Mouse (Mus musculus) frontal cortex, adult 2 months (tissue): ENCODE data around the gene S1pr2. TPM values are rescaled to one million over a fixed set of nuclear protein-coding genes. Genes with fewer than 3 reads are reported as not detected.
A peak's percentile ranks its signal among the peaks of the same experiment; 100 is the strongest.
"Not testable (repeated sequence)": the region's sequence is repeated elsewhere in the genome, so short reads cannot be mapped to it uniquely, and the experiment has no call there.

ENCODE experiments used
- DNase-seq, 2 experiments: peaks; one replicate each; pipeline ENCODE4 v3.0.0; 2022; ENCODE audit warnings: low spot score in 1 of 2; ENCODE audit errors: extremely low spot score in 1 of 2
- polyA plus RNA-seq: library from polyadenylated mRNA; depleted of rRNA; stranded (reverse); fragments of >200 nt; gene quantifications from 2 replicates; pipeline ENCODE4 v1.2.3, GENCODE M21; 2012; rRNA removed

Gene S1pr2
- polyA plus RNA-seq = 1.8 TPM in 2 replicates

- peak; percentile 23 to 59 for DNase-seq
Observed at GRCm38 (mm10) chr9:20976216-20976960, at the start of gene S1pr2. S1pr2 (minus strand) TSS chr9:20976781.

GRCm38 (mm10) chr9:21025258-21025810 lies 48.8 kb upstream of the S1pr2 start:
- no peak for DNase-seq

- DNase-seq = no peak
Observed at GRCm38 (mm10) chr9:21022726-21023125, 46.1 kb upstream of the S1pr2 start.

GRCm38 (mm10) chr9:21022288-21022687 lies 45.7 kb upstream of the S1pr2 start:
- DNase-seq = no peak

GRCm38 (mm10) chr9:21021363-21021762 lies 44.8 kb upstream of the S1pr2 start:
- DNase-seq = no peak

GRCm38 (mm10) chr9:21018600-21018999 lies 42.0 kb upstream of the S1pr2 start:
- DNase-seq = no peak

GRCm38 (mm10) chr9:21017177-21017575 lies 40.6 kb upstream of the S1pr2 start:
- no peak for DNase-seq

GRCm38 (mm10) chr9:21016331-21017176 lies 40.0 kb upstream of the S1pr2 start:
- DNase-seq = no peak

GRCm38 (mm10) chr9:21015571-21016130 lies 39.1 kb upstream of the S1pr2 start, which contains the start of gene Icam1:
Icam1 (plus strand) TSS chr9:21015985.
- no peak for DNase-seq

GRCm38 (mm10) chr9:21014691-21015570 lies 38.4 kb upstream of the S1pr2 start:
- DNase-seq = peak in 1 of 2 experiments; percentile 52

GRCm38 (mm10) chr9:21012368-21012767 lies 35.8 kb upstream of the S1pr2 start:
- no peak for DNase-seq

- DNase-seq = no peak
Observed at GRCm38 (mm10) chr9:21011846-21012312, 35.3 kb upstream of the S1pr2 start.

- DNase-seq = not testable (repeated sequence)
Observed at GRCm38 (mm10) chr9:21010939-21011541, 34.5 kb upstream of the S1pr2 start.

GRCm38 (mm10) chr9:21010362-21010761 lies 33.8 kb upstream of the S1pr2 start:
- DNase-seq = no peak

GRCm38 (mm10) chr9:21008007-21008406 lies 31.4 kb upstream of the S1pr2 start:
- DNase-seq = no peak

GRCm38 (mm10) chr9:21007313-21007952 lies 30.9 kb upstream of the S1pr2 start:
- DNase-seq = no peak

- DNase-seq = peak; percentile 80 to 94
Observed at GRCm38 (mm10) chr9:21002627-21003551, 26.3 kb upstream of the S1pr2 start, which contains the start of gene Mrpl4. Mrpl4 (plus strand) TSS chr9:21002738.

GRCm38 (mm10) chr9:21002270-21002626 lies 25.7 kb upstream of the S1pr2 start:
- DNase-seq = no peak
